Mouse (Mus musculus) cerebellum, postnatal 36 days (tissue): ENCODE results near the gene Cd72.

ENCODE experiments used
- DNase-seq, 2 experiments: peaks; one replicate each; pipeline ENCODE4 v3.0.0; 2021 to 2022; ENCODE audit warnings: mixed read lengths in 2 of 2

Gene Cd72

DNA sequence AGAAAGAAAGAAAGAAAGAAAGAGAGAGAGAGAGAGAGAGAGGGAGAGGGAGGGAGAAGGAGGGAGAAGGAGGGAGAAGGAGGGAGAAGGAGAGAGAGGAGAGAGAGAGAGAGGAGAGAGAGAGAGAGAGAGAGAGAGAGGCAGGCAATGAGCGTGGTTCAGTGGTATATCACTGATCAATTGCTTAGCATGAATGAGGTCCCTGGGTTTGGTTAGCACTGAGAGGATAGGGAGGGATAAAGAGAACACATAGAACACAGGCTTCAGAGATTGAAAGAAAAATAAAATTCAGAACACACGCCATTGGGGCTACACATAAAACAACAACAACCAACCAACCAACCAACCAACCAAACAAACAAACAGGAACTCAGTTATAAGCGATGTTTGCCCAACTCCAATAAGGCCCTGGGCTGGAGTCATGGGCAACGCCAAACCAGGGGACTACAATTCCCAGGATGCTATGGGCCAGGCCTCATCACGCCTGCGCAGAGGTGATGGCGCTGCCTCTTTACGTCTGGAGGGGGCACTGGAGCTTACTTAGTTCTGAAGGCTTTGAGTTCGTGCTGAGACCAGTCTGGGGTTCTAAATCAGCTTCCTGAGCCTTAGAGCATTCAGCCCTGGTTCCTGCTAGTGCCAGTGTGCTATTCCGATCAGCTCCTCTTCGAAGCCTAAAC is 23.6 kb upstream of the Cd72 start:
- peak; percentile 83 to 85 for DNase-seq

DNA sequence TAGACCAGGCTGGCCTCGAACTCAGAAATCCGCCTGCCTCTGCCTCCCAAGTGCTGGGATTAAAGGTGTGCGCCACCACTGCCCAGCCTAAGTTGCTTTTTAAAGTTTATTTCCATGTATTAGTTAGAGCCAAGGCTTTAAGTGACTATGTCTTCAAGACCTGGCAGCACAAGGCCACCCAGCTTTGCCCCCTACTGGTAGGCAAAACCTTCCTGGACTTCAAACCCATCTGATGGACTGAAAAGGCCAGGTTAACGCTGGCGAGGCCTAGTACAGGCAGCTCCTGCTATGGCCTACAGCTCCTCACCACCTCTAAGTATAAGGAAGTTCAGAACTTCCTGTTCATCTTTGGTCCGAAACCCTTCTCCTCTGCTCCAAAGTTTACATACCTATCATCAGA is 22.2 kb upstream of the Cd72 start:
- DNase-seq, result no peak

DNA sequence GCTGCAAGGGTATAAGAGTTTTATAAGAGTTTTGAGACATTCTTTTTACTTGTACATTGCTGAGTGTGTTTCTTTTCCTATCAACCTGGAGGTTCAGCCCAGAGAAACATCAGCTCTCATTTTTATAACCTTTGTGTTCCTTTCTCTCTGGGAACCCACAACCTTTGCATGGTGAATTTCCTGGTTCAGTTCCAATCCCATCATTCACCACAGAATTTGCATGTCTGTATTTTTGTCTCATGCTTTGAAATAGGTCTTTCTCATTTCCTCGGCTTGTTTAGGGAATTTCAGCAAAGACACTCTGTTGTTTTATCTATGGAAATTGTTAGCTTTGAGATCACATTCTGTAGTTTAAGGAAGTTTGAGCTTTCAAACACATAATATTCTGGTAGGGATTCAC is 19.2 kb upstream of the Cd72 start:
- DNase-seq, result no peak

DNA sequence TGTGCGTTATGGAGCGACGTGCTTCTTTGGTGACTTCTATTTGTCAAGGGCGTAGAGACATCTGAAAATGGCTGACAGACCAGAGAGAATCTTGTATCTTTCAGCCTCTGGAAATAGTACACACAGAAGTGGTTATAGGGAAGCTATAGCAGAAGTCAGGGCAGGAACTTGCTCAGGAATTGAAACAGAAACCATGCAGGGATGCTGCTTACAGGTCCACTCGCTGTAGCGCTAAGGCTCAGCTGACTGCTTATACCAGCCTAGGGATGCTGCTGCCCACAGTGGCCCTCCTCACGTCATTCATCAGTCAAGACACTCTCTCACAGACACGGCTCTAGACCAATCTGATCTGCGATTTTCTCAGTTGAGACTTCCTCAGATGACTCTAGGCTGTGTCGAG is 15.9 kb upstream of the Cd72 start:
- DNase-seq, result no peak

DNA sequence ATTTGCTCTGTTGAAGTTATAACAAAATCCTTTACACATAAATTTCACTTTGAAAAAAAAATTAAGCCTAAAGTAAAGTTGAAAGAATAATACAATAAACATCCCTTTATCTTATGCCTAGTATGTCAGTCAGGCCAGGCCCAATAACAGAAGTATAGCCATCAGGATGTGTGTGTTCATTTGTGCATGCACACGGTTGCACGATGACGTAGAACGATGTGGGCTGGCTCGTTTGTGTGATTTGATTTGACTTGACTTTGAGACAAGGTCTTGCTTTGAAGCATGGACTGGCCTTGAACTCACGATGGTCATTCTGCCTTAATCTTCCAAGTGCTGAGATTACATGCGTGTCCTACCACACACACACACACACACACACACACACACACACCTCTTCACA is 12.4 kb upstream of the Cd72 start:
- no peak for DNase-seq

DNA sequence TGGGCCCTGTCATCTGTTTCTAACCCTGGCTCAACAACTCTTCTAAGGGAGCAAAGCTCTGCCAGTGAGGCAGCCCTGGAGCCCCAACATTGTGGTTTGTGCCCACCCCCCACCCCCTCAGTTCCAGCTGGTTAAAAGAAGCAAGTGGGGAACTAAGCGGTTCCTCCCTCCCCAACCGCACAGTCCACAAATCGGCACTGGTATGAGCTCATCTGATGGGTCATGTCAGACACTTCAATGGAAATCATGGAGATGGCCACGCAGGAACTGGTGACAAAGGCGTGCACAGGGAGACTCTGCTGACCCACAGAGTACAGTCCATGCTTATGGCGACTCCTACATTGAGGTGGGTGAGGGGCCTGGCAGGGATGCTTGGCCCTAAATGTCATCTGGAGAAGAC is 11.5 kb upstream of the Cd72 start:
- DNase-seq, result no peak

DNA sequence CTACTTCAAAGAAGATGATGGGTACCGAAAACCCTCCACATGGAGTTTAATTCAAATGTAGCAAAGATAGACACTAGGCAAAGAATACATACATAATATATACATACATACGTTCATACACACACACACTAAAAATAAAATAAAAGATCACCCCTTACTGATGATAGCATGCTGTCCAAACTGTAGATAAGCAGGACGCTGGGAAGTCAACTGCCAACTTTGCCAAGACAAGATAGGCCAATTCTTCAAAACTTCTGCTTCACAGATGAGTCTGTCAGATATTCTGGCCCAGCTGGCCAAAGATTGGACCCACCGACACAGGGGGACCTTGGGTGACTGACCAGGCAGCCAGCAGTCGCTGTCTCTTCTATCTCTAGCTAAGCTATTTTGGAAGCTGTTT is 8.7 kb upstream of the Cd72 start:
- no peak for DNase-seq

DNA sequence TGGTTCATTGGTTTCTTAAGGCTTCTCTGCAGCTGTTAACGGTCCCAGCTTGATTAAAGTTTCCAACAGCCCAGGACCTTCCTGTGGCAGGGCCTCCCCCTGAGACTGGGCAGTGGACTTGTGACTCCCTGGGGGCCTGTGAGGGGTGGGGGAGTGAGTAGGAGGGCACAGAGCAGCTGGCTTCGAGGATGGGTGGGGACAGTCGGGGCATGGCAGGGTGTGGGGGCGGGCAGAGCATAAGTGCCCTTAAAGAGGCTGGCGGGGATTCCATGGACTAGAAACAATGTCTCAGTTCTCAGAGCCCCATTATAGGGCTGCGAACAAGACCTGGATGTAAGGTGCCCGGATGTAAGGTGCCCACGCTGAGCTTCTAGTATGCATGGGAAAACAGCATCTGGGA is 2.7 kb upstream of the Cd72 start:
- no peak for DNase-seq

DNA sequence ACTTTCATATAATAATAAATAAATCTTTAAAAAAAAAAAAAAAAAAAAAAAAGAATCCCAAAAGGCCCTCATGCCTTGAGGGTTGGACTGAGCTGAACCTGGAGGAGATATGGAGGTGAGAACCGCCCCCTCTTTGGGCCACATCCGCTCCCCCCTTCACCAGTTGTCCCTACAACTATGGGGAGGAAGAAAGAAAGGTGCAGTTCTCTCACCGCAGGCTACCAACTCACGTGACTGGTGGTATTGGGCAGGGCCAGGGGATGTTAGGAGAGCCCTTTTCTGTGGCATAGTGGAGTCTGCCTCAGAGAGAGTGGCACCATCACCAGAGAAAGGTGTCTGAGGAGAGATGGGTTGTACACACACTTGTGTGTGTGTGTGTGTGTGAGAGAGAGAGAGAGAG is 2.0 kb upstream of the Cd72 start:
- no peak for DNase-seq

DNA sequence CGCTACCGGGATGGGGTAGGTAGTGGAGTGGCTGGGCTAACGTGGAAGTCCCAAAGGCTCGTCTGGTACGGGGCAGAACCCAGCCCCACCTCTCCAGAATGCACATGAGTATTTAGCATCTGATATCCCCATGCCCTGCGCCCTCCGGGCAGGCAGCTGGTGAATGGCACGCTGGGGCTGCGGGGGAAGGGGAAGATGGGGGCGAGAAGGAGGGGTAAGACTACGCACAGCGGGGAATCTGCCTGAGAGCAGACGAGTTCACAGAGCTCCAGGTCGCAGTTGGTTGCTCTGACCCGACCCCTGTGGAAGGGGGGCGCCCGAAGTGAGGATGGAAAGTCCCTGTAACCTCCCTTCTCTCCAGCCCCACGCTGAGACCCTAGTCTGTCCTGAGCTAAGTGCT is 1.0 kb downstream of the Cd72 start:
- no peak for DNase-seq

DNA sequence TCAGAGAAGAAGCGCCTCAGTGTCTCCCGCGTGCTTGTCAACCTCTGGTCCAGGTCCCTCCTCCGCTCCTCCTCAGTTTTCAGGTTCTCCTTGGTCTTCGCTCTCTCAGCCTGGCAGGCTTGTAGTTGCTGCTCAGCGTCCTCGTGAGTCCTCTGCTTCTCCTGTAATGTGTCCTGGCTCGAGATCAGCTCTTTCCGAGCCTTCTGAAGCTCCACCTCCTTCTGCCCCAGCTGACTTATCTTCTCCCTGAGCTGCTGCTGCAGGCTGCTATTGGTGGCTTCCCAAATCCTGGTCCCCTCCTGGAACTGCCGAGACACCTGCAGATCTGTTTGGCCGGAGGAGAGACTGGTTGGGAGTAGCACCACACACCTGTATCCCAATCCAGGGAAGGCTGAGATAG is 2.1 kb downstream of the Cd72 start:
- DNase-seq, result no peak

DNA sequence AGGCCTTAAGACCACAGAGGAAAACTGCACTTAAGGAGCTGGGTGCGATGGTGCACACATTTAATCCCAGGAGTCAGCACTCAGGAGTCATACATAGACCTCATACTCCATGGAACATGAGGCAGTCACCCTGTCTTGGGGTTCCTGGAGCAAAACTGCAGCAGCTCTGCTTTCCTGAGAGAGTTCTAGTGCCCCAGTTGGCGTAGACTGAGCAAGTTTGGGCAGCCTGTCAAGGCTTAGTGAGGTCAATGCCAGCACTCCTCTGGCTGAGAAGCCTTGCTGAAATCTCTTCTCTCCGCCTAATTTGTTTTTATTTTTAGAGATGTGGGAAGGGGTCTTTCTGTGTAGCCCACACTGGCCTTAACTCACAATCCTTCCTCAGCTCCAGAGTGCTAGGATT is 5.9 kb downstream of the Cd72 start:
- peak; percentile 47 to 50 for DNase-seq

DNA sequence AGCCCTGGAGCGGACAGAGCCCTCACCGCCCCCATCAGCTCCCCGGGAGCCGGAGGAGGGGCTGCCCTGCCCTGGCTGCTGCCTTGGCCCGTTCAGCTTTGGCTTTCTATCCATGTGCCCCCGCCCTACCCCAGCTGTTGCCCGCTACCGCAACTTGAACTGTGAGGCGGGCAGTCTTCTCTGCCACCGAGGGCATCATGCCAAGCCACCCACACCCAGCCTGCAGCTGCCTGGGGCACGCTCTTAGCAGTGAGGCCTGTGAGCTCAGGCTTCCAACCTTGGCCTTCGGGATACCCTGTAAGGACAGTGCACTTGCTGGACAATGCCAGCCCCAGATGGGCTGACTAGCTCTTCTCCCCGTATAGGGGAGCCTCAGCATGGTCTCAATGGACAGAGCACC is 7.2 kb downstream of the Cd72 start:
- DNase-seq, result no peak

DNA sequence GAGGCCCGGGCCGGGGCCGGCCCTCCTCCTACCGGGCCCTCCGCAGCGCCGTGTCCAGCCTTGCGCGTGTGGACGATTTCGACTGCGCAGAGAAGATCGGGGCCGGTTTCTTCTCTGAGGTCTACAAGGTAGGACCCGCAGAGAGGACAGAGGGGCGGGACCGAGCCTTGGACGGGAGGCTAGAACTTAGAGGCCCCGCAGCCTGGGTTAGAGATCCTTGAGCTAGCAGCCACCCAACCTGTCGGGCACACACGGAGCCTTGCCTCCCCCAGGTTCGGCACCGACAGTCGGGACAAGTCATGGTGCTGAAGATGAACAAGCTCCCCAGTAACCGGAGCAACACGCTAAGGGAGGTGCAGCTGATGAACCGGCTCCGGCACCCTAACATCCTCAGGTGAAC is 10.9 kb downstream of the Cd72 start:
- no peak for DNase-seq

DNA sequence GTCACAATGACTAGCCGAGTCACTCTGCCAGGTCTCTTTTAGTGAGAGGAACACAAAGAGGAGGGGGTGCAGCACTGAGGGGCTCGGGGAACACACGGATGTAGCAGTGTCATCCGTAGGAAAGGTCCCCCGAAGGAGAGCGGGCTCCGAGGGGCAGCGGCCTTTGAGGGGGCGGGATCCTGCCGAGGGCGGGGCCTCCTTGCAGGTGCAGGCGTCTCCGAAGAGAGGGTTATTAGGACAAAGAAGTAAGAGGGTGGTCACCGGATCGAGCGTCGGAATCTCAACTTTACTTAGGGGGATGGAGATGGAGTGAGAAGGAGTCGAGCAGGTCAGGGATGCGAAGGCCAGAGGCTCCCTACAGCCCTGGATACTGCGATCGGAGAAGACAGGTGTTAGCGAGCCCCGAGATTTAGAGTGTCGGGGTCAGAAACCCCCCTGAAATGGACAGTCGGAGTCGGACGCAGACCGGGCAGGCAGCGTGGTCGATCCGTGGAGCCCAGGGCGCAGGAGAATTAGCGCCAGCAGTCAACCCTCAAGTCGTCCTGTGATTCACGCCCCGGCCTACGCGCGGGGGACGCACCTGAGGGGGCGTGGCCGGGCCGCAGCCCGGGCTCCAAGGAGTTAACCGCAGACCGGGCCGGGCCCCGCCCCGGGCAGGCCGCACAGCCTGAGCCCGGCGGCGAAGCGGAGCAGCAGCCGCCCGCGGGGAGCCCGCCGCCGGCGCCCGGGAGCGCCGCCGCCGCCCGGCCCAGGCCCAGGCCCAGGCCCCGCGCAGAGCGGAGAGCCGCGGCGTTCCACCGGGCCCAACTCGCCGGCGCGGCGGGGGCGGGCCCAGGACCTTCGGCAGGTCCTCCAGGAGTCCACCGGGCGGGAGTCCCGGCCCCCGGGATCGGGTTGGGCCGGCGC is 11.7 kb downstream of the Cd72 start:
- peak; percentile 65 to 76 for DNase-seq

DNA sequence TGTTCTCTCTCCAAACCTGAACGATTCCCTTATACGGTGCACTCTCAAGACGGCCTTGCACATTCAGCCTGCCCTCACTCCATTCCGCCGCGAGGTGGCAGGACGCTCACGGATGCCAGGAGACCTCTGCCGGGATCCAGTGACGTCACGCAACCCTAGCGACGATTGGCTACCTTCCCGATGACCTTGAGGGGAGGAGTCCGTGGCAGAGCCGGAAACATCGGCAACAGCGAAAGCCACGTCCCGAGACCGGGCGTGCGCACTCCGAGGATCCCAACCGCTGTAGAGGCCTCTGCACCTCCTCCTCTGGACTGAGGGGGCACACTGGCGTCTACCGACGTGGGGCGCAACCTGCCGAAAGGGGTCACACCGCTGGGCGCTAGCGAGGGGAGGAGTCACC is 12.4 kb downstream of the Cd72 start:
- peak; percentile 99 to 100 for DNase-seq

DNA sequence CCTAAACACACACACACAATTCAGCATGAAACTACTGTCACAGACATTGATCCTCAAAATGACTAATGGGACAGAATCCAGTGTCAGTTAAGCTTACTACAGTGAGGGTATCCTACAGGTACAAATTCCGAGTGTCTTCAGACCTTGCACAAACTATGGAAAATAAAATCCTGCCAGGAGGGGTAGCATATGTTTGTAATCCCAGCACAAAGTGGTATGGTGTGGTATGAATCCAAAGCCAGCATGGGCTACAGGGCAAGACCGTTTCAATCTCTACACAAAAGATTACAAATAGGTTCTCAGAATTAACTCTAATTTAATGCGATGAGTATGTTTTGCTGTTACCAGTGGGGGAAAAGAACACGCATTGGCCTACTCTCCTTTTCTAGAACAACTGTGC is 12.8 kb downstream of the Cd72 start, which contains the start of gene Tesk1:
Gene Tesk1, plus strand, starts transcription at position 301 of the 400 bp plus-strand sequence.
- no peak for DNase-seq

DNA sequence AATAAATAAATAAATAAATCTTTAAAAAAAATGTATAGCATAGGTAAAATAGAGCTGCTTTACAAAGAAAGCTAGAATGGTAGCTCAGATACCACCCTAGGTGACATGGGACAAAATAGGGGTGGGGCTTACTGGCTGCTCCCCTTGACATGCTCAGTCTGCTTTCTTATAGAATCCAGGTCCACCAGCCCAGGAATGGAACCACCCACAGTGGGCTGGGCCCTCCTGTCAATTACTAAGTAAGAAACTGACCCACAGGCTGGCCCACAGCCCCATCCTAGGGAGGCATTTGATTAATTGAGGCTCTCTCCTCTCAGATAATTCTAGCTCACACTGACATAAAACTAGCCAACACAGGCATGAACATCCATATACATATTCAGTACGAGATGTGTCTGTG is 21.6 kb downstream of the Cd72 start:
- no peak for DNase-seq

DNA sequence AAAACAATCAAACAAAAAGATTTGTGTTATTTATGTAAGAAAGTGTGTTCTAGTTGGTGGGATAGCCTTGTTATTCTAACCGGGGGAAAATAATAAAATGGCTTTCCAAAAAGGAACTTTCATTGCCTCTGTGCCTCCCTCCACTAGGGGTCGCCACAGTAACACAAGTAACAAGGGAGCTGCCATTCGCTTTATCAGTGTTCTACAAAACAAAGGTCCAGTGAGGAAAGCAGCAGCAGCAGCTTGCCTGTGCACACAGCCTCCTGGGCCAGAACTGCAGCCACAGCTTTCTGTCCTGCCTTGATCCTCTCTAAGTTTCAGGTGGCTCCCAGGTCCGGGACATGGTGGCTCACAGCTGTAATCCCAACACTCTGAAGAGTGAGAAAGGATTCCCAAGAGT is 22.7 kb downstream of the Cd72 start:
- peak; percentile 86 to 87 for DNase-seq

DNA sequence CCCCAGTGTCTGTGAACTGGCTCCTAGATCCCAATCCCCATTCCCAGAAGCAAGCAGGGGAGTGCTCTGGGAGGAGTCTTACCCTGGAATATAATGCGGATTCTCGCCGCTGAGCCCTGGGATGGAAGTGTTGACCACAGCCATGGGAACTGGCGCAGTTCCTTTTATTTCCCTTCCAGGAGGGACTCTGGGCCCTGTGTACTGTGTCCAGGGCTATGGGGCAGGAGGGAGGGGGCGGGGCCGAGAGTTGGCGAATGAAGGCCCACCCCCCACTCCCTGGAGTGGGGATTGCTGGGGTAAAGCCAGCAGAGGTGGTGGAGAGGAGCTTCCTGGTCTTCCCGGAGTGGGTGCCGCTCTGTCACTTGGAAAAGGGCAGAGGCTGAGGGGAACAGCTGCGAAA is 25.5 kb downstream of the Cd72 start, which contains the start of gene Fam166b:
Gene Fam166b, minus strand, starts transcription at position 189 of the 400 bp plus-strand sequence.
- no peak for DNase-seq

DNA sequence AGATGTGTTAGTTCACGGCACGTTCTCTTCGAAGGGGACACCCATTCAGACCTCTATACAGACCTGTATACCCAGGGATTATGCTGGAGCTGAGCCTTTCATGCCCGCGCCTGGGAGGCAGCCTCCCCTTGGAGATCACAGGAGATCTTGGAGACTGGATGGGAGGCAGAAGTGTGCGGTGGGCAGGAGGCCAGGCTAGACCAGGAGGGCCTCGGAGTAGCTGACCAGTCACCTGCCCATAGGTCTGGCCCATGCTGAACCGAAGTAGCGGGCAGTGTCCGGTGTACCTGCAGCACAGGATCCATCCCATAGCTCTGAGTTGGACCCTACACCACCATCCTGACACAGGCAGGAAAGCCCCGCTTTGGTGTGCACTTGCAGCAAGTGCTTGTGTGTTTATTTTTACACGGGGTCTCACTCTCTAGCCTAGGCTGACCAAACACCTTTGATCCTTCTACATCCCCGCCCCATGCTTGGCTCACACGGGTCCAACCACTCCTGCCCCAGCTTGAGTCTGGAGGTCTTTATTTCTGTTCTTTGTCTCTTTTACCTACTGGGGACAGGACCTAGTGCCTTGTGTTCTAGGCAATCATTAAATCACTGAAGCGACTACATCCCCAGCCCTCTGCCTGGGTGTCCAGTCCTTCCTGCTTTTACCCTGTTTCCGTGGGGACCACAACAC is 26.1 kb downstream of the Cd72 start:
- DNase-seq, result no peak

DNA sequence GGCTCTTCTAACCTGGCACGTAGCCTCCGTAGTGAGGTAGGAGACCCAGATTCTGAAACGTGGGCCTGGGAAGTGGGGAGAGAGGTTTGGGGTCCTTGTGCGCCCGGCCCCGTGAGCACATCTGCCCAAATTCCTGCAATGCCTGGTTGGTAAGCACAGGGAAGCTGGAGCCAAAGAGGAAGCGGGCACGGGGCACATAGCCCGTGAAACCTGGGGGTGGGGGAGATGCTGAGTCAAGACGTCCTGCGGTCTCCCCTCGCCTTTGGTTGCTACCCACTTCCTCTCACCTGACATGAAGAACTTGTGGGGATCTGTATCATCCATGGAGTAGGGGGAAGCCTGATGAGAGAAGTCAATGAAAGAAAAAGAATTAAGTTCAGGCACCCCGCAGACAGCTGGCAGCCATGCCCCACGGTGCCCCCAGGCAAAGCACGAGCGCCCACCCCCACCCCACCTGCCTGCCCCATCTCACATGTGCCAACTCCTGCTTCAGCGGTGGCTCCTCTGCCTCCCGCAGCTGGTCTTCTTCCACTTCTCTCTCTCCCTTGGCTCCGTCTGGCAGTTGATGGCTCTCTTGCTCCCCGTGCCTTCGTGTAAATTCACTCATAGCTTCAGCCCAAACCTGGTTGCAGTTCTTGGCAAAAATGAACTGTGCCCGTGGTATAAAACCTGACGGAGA is 26.8 kb downstream of the Cd72 start:
- no peak for DNase-seq

DNA sequence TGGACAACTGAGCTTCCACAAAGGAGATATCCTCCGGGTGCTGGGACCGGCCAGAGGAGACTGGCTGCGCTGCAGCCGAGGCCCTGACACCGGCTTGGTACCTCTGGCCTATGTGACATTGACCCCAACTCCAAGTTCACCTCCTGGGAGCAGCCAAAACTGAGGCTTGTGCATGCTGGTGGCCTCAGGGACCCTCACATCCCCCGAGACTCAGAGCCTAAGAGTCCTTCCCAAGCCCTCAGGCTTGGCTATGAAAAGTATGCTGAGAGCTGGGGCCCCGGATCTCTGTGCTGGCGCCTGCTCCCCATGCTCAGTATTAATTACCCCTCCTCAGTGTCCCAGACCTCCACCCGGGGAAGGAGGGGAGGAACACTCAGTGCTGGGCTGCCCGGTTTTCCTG is 27.9 kb downstream of the Cd72 start:
- no peak for DNase-seq
